Mouse (Mus musculus) erythroblast, embryonic 14.5 days (primary cell): ENCODE results near the gene Cdpf1.

Experiments
- GATA1 ChIP-seq: IDR thresholded peaks from 2 replicates; pipeline ENCODE4 v1.6.1; 2012; ENCODE audit warnings: low read length, inconsistent platforms, mixed read lengths
- TAL1 ChIP-seq: IDR thresholded peaks from 3 replicates; pipeline ENCODE4 v1.6.1; 2012; ENCODE audit warnings: low read length, inconsistent platforms, mixed read lengths

GRCm38 (mm10) chr15:85810806-85811521 lies 533 bp downstream of the Cdpf1 start:
- TF ChIP-seq TAL1 (no peak), GATA1 (no peak)
